Mouse (Mus musculus) 3T3-L1 (cell line): ENCODE measurements around the gene Pheta2.
"Not testable (repeated sequence)": the region's sequence is repeated elsewhere in the genome, so short reads cannot be mapped to it uniquely, and the experiment has no call there.

Experiments used
- DNase-seq: peaks from one replicate; pipeline ENCODE4 v3.0.0-alpha.2; 2015; ENCODE audit warnings: low read depth, low spot score

Pheta2 gene

DNA sequence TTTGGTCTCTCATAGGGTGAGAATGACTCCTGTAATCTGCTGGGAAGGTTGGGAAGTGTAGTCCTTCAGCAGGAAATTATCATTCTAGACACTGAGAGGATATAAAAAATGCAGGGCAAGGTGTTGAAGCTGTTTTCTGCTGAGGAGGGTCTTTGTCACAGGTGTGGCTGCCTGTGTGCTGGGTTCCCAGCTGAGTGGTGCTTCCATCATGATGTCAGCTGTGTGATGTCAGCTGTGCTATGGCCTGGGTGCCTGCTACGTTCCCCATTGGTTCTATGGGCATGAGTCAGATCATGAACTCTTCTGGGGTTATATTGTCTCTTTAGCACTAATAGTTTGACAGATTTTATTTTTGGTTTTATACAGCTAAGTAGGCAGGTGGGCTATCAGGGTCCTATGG, 30.1 kb downstream of the Pheta2 start:
- DNase-seq, result no peak

GRCm38 (mm10) chr15:82372446-82372845, 33.7 kb downstream of the Pheta2 start:
- DNase-seq, result no peak

GRCm38 (mm10) chr15:82372991-82373390, 34.2 kb downstream of the Pheta2 start:
- no peak for DNase-seq

- no peak for DNase-seq
Measured at GRCm38 (mm10) chr15:82374437-82374836, 35.7 kb downstream of the Pheta2 start.

DNA sequence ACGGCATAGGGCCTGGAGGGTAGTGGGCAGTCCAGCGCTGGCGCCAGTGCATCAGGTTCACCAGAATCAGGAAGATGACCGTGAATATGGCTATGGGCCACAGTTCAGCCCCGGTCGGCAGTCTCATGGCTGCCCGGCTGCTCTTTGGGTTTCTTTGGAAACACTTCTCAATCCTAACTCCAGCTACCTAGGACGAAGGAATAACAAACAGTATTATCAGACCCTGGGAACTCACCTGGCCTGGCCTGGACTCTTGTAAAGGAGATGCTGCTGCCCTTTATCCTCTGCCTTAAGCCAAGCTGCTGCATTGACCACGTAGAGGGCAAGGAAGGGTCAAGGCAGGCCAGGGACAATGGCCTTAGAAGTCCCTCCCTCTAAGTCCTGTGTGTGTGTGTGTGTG, 37.1 kb downstream of the Pheta2 start:
- DNase-seq, result no peak

- peak; percentile 11 for DNase-seq
Measured at GRCm38 (mm10) chr15:82376393-82377138, 37.8 kb downstream of the Pheta2 start.

DNA sequence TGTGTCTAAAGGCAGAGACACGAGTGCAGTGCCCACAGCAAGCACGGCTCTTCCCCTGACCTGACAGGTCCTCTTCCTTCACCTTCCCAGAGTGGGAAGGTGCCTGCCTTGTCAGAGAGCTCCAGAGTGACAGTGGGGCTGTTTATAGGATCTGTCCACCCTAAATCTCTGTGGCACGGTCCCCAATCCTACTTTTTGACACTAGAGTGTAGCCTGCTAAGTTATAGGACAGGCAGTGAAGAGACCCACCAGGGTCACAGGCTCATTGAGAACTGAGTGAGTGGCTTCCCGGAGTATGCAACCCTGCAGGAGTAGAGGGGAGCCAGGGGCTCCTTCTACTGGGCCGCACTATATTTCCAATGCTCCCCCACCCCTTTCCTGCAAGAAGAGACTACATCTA, 39.0 kb downstream of the Pheta2 start:
- DNase-seq, result no peak

DNA sequence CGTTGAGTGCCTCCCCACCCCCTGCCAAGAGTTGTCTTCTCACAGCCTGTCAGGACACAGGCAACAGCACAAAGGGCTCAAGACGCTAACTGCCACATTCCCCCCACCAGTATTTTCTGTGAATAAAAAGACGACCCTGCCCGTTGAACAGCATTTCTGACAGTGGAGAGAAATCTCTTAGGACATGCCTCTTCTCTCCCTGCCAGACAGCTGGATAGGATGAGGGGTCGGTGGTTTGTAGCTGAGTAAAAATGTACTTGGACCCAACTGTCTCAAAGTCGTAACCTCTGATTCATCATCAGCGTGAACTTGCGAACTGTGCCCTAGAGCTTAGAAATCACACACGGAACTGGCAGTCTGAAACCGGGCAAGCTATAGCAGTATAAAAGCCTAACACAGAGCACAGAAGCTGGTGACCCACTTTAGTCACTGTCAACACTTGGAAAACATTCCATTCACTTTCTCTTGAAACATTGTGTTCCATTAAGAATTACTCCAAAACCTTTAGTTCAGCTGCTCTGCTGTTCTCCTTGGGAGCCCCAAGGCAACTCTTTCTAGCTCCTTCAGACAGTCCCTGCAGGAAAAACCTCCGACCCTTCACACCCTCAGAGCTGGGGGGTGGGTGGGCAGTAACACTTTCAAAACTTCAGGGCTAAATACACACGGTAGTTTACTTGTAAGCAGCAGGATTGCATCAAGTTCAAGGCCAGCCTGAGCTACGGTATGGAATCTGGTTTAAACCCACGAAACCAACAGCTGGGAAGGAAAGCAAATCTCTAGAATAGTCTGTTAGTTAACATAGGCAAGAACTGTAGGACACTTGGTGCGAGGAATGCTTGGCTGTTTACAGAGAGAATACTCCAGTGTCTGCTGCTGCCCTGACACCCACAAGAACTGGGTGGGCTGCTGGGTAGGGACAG, 39.8 kb downstream of the Pheta2 start:
- no peak for DNase-seq

DNA sequence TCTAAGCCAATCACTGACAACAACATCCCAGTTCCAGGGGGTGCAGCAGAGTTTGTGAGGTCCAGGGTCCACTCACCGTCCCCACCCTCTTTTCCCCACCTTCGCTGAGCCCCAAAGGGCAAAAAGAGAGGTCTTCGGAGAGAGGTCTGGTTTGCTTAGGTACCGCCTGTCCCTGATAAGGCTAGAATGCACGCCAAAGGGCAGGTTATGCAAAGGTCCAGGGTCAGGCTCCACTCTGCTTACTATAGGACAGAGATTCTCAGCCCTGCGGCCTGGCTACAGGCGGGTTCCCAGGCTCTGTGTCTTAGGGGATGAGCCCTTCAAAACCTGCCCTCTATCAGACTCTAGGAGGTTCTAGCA, 40.7 kb downstream of the Pheta2 start:
- DNase-seq, result no peak

DNA sequence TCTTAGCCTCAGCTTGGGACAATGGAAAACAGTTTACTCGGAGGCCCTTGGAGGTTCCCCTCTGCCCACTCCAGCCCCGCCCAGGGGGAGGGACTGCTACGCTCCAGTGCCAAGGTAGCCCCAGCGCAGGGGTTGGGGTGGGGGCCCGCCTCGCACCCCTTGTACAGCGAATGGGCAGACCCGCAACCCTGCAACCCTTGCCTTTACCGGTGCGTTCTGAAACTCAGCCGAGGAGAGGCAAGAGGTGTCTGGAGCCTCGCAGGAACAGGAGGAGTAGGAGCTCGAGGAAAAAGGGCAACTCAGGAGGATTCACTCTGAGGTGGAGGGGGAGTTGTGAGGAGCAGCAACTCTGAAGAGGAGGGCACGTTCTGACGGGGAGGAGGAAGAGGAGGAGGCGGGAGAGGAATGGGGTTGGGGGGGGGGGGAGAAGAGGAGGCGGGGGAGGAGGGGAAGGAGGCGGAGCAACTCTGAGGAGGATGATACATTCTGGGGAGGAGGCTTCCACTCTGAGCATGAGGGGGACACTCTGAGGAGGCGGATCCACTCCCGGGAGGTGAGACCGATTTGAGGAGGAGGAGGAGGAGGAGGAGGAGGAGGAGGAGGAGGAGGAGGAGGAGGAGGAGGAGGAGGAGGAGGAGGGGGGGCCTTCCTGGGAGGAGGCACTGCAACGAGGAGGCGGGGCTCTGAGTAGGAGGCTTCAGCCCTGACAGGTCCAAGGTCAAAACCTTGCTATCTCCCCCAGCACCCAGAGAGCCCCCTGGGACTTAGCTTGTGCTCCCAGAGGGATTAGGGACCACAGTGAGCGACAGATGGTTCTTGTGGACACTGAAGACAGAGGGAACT, 41.4 kb downstream of the Pheta2 start, which contains the start of gene Cyp2d22:
TSS of gene Cyp2d22 (minus strand) at position 390 of the 843 bp plus-strand sequence.
- no peak for DNase-seq

DNA sequence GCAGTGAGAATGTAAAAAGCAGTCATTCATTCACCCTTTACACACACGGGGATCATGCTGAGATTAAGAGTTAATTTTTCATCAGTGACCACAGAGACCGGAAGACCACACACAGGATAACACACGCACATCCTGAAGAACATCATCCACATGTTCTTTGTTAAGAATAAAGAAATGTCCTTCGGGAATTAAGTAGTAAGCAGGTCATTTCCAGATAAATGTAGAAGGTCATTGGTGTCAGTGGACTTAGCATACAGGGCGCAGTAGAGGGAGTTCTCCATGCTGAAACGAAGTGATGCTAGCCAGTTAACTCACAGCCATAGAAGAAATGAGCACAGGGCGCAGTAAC, 41.9 kb downstream of the Pheta2 start:
- DNase-seq, result no peak

GRCm38 (mm10) chr15:82382441-82382840, 43.7 kb downstream of the Pheta2 start:
- DNase-seq, result no peak

GRCm38 (mm10) chr15:82385729-82386128, 47.0 kb downstream of the Pheta2 start:
- no peak for DNase-seq

DNA sequence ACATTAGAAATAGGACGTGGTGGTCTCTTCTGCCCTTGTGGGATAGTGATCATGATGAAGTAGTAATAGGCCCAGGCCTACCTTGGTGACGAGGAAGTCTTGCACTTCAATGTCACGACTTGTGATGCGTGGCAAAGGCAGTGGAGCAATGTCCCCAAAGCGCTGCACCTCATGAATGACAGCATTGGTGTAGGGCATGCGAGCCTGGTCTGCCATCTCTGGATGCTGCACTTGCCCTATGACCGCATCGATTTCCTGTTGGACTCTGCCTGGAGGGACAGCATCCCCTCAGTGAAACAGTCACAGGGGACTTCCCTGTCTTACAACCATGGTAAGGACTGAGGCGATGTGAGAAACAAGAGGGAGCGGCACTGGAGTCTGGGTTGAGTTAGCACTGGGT, 51.2 kb downstream of the Pheta2 start:
- not testable (repeated sequence) for DNase-seq

GRCm38 (mm10) chr15:82393922-82394321, 55.2 kb downstream of the Pheta2 start, which contains the start of gene Cyp2d11:
Gene Cyp2d11 (minus strand): TSS chr15:82394022.
- not testable (repeated sequence) for DNase-seq
